Mouse (Mus musculus) neutrophil, adult 5-6 weeks (primary cell): ENCODE data around the gene Add3. TPM values are rescaled to one million over a fixed set of nuclear protein-coding genes. Genes with fewer than 3 reads are reported as not detected.
A peak's percentile ranks its signal among the peaks of the same experiment; 100 is the strongest.

ENCODE experiments used
- ATAC-seq: fragments of 151-379, 151-347 bp; 2 replicates; pipeline ENCODE4 v1.8.0; 2017; ENCODE audit warnings: mild to moderate bottlenecking, moderate TSS enrichment; ENCODE audit not compliant: insufficient number of reproducible peaks, poor library complexity, low FRiP score, severe bottlenecking; ENCODE audit errors: extremely low read depth
- total RNA-seq: library from RNA; stranded (forward); fragments of 200-1000 nt; gene quantifications from 2 replicates; pipeline ENCODE4 v1.2.3, GENCODE M21; 2017

Add3 gene
- total RNA-seq, 1 experiment from 2014 or later, result 420 TPM

- no peak for ATAC-seq
Measured at GRCm38 (mm10) chr19:53127320-53128291, 12.6 kb upstream of the Add3 start.

GRCm38 (mm10) chr19:53128494-53129337, 11.5 kb upstream of the Add3 start:
- peak; percentile 46; the same call in 1 of the 2 replicates for ATAC-seq

- no peak for ATAC-seq
Measured at GRCm38 (mm10) chr19:53130399-53131175, 9.7 kb upstream of the Add3 start.

- no peak for ATAC-seq
Measured at GRCm38 (mm10) chr19:53132471-53132870, 7.8 kb upstream of the Add3 start.

GRCm38 (mm10) chr19:53136336-53137090, 3.7 kb upstream of the Add3 start:
- ATAC-seq, result no peak

- ATAC-seq, result no peak
Measured at GRCm38 (mm10) chr19:53137116-53137670, 3.0 kb upstream of the Add3 start.

GRCm38 (mm10) chr19:53140804-53141250, 584 bp downstream of the Add3 start:
- ATAC-seq, result no peak

- no peak for ATAC-seq
Measured at GRCm38 (mm10) chr19:53141251-53142072, 1.2 kb downstream of the Add3 start.

- peak; percentile 88 for ATAC-seq
Measured at GRCm38 (mm10) chr19:53142190-53143107, 2.2 kb downstream of the Add3 start.

GRCm38 (mm10) chr19:53143108-53143971, 3.1 kb downstream of the Add3 start:
- ATAC-seq, result no peak

GRCm38 (mm10) chr19:53145075-53145474, 4.8 kb downstream of the Add3 start:
- no peak for ATAC-seq

GRCm38 (mm10) chr19:53149381-53149780, 9.1 kb downstream of the Add3 start:
- ATAC-seq, result no peak

GRCm38 (mm10) chr19:53152451-53152850, 12.2 kb downstream of the Add3 start:
- no peak for ATAC-seq

- no peak for ATAC-seq
Measured at GRCm38 (mm10) chr19:53153096-53153495, 12.9 kb downstream of the Add3 start.

GRCm38 (mm10) chr19:53154156-53154555, 13.9 kb downstream of the Add3 start:
- ATAC-seq, result no peak
